Mouse (Mus musculus): ENCODE measurements around the gene Zfp330. TPM values are rescaled to one million over a fixed set of nuclear protein-coding genes. Genes with fewer than 3 reads are reported as not detected.

Gene Zfp330
- polyA plus RNA-seq, 1 experiment from 2014 or later: 79.7 TPM

Other genes with a start within 250 kb of the Zfp330 start
- gene Rnf150, start 89.2 kb upstream of the Zfp330 start, polyA plus RNA-seq (2016; fragmentation: Nextera tagmentation; extraction: Ambion mirVana): 2.0 and 2.1 TPM in 2 replicates

All from midbrain, embryonic 12.5 days (tissue).